Mouse (Mus musculus) small intestine, adult 2 months (tissue): ENCODE measurements at regions not wholly inside any gene's neighbourhood (a gene's known extent, or its start where the extent isn't known, plus 50 kb on each side); places are given as distances from the start of the nearest gene placed in this dataset.
"Not testable (repeated sequence)": the region's sequence is repeated elsewhere in the genome, so short reads cannot be mapped to it uniquely, and the experiment has no call there.

ENCODE experiments used
- CTCF ChIP-seq: fragments of 200-500 bp; IDR thresholded peaks from 2 replicates; pipeline ENCODE4 v1.5.1; 2012; ENCODE audit warnings: low read depth, mild to moderate bottlenecking, control low read depth, inconsistent platforms, low read length, moderate library complexity, mixed read lengths; ENCODE audit not compliant: insufficient replicate concordance, insufficient read length; ENCODE audit errors: extremely low read depth
- POLR2A ChIP-seq: fragments of 200-500 bp; IDR thresholded peaks from 2 replicates; pipeline ENCODE4 v1.6.1; 2012; ENCODE audit warnings: low read depth, mild to moderate bottlenecking, control low read depth, inconsistent platforms, low read length, moderate library complexity

DNA sequence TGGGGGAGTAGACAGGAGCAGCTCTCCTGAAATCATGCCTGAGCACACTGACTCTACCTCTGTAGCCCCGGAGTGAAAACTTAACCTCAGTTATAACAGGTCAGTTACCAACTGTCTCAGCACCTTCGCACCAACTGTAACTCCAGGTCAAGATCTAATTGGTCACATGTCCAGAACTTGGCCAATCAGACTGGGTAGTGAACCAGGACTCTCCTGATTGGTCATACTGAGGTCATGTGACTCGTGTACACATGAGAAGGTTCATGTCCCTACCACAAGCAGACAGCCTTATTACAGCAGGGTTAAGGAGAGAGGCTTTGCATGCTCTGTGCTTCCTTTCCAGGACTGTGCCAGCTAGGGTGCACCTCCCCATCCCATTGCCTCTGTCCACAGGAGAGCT, 166.7 kb upstream of the Spin1 start:
- not testable (repeated sequence) for TF ChIP-seq POLR2A, CTCF
